Mouse (Mus musculus) forebrain, embryonic 11.5 days (tissue): Measurements from ENCODE around the gene Ttll3. TPM values are rescaled to one million over a fixed set of nuclear protein-coding genes. Genes with fewer than 3 reads are reported as not detected.

ENCODE experiments used
- ATAC-seq: fragments of 200-750 bp; cut with Nextera tagmentation; replicated peaks from 2 replicates; pipeline ENCODE4 v1.8.0; 2017; ENCODE audit warnings: moderate TSS enrichment; ENCODE audit not compliant: low FRiP score
- DNase-seq: peaks from one replicate; pipeline ENCODE4 v3.0.0-alpha.2; 2017; ENCODE audit warnings: low spot score
- H3K27ac ChIP-seq: fragments of 300-500 bp; sonication (generic); 2 replicates; pipeline ENCODE4 v1.5.1; 2014; ENCODE audit warnings: low read depth, low read length
- H3K27me3 ChIP-seq: fragments of 300-500 bp; sonication (generic); 2 replicates; pipeline ENCODE4 v1.6.1; 2014; ENCODE audit warnings: mild to moderate bottlenecking, low read length, mixed read lengths; ENCODE audit not compliant: control insufficient read depth, insufficient read depth
- H3K36me3 ChIP-seq: fragments of 300-500 bp; sonication (generic); 2 replicates; pipeline ENCODE4 v1.6.1; 2014; ENCODE audit warnings: mild to moderate bottlenecking, low read length, moderate library complexity, mixed read lengths; ENCODE audit not compliant: control insufficient read depth, insufficient read depth
- H3K4me1 ChIP-seq: fragments of 300-500 bp; sonication (generic); replicated peaks from 2 replicates; pipeline ENCODE4 v1.6.1; 2014; ENCODE audit warnings: low read length, mixed read lengths; ENCODE audit not compliant: control insufficient read depth, insufficient read depth
- H3K4me2 ChIP-seq: fragments of 300-500 bp; sonication (generic); 2 replicates; pipeline ENCODE4 v1.6.1; 2014; ENCODE audit warnings: low read depth, mild to moderate bottlenecking, low read length, moderate library complexity, mixed read lengths; ENCODE audit not compliant: severe bottlenecking
- H3K4me3 ChIP-seq: fragments of 300-500 bp; sonication (generic); 2 replicates; pipeline ENCODE4 v1.5.1; 2014; ENCODE audit warnings: low read depth, low read length
- H3K9ac ChIP-seq: fragments of 300-500 bp; sonication (generic); 2 replicates; pipeline ENCODE4 v1.6.1; 2014; ENCODE audit warnings: low read length
- H3K9me3 ChIP-seq: fragments of 300-500 bp; sonication (generic); 2 replicates; pipeline ENCODE4 v1.6.1; 2016; ENCODE audit warnings: low read length, mixed read lengths; ENCODE audit not compliant: control insufficient read depth
- WGBS: fragments of 180-500 bp; shearing (Covaris S2); extraction: QIAGEN DNeasy Blood & Tissue Kit; methylation state at CpG from one replicate; pipeline ENCODE4 v1.1.7; 2014; 5-methylcytosine and 5-hydroxymethylcytosine counted together
- polyA plus RNA-seq: library from polyadenylated mRNA; unstranded; fragments of >200 nt; fragmentation: Nextera tagmentation; extraction: Ambion mirVana; gene quantifications from 2 replicates; pipeline ENCODE4 v1.2.1, GENCODE M21; 2014

Gene Ttll3
- 5.1 and 6.0 TPM in 2 replicates for polyA plus RNA-seq

GRCm38 (mm10) chr6:113388960-113389359 is at the start of gene Ttll3:
TSS of gene Ttll3 (plus strand) at chr6:113389260.
- no peaks in the 10 kb centered on the region for H3K9me3 ChIP-seq
- 84% methylated on average over 8 of the region's 8 CpGs for WGBS

GRCm38 (mm10) chr6:113341574-113341973 is 47.5 kb upstream of the Ttll3 start:
- Histone ChIP-seq H3K27ac (no peak overlapping the region), H3K9me3 (no peaks in the 10 kb centered on the region), H3K9ac (no peak overlapping the region), H3K36me3 (no peaks in the 10 kb centered on the region), H3K4me3 (no peak overlapping the region), H3K27me3 (no peaks in the 10 kb centered on the region), H3K4me1 (peaks cover 6% of the 10 kb centered on the region; the same call in 1 of the 2 replicates), H3K4me2 (no peak overlapping the region)
- 91% methylated on average over 6 of the region's 6 CpGs for WGBS
- no peak for DNase-seq
- ATAC-seq = no peak

More at GRCm38 (mm10) chr6:113388960-113389359, at the start of gene Ttll3:
- H3K27ac ChIP-seq = no peak within 1 kb of the TSS
- no peak within 1 kb of the TSS for H3K4me2 ChIP-seq
- ATAC-seq (no peak), DNase-seq (no peak)
- H3K9ac ChIP-seq = no peak within 1 kb of the TSS
- peaks cover 11% of the 10 kb centered on the region; the same call in 1 of the 2 replicates for H3K36me3 ChIP-seq
- peaks cover 2% of the 10 kb centered on the region; the same call in 1 of the 2 replicates for H3K4me1 ChIP-seq
- no peak within 1 kb of the TSS for H3K4me3 ChIP-seq
- H3K27me3 ChIP-seq = no peaks in the 10 kb centered on the region

- Histone ChIP-seq H3K9ac (no peak overlapping the region), H3K4me2 (no peak overlapping the region), H3K9me3 (no peaks in the 10 kb centered on the region), H3K27me3 (no peaks in the 10 kb centered on the region), H3K4me3 (no peak overlapping the region), H3K4me1 (peaks cover 6% of the 10 kb centered on the region; the same call in 1 of the 2 replicates), H3K27ac (no peak overlapping the region), H3K36me3 (no peaks in the 10 kb centered on the region)
- no peak for DNase-seq
- no peak for ATAC-seq
- 51% methylated on average over 4 of the region's 7 CpGs for WGBS
These were observed 46.8 kb upstream of the Ttll3 start for GRCm38 (mm10) chr6:113342297-113342696.

GRCm38 (mm10) chr6:113343177-113344092 is 45.6 kb upstream of the Ttll3 start, which contains the start of gene Camk1:
TSS of gene Camk1 (minus strand) at chr6:113343984.
- Histone ChIP-seq H3K4me2 (peak within 1 kb of the TSS; percentile 64), H3K4me1 (peaks cover 6% of the 10 kb centered on the region; the same call in 1 of the 2 replicates), H3K9ac (peak within 1 kb of the TSS; percentile 83), H3K4me3 (peak within 1 kb of the TSS; percentile 42), H3K27ac (no peak within 1 kb of the TSS), H3K27me3 (no peaks in the 10 kb centered on the region), H3K36me3 (no peaks in the 10 kb centered on the region), H3K9me3 (no peaks in the 10 kb centered on the region)
- 15% methylated on average over 32 of the region's 32 CpGs for WGBS
- ATAC-seq (peak; percentile 86), DNase-seq (peak; percentile 78)

GRCm38 (mm10) chr6:113344321-113344720 is 44.7 kb upstream of the Ttll3 start:
- no peaks in the 10 kb centered on the region for H3K9me3 ChIP-seq
- no peaks in the 10 kb centered on the region for H3K27me3 ChIP-seq
- no peak overlapping the region for H3K27ac ChIP-seq
- ATAC-seq = no peak
- peaks cover 6% of the 10 kb centered on the region; the same call in 1 of the 2 replicates for H3K4me1 ChIP-seq
- 0 out of 2 replicates have a peak overlapping the region, but pooled peaks have one; percentile 42 for H3K4me3 ChIP-seq
- no peak for DNase-seq
- 67% methylated on average over 2 of the region's 2 CpGs for WGBS
- no peaks in the 10 kb centered on the region for H3K36me3 ChIP-seq
- peak overlapping the region; percentile 64; the same call in 1 of the 2 replicates for H3K4me2 ChIP-seq
- H3K9ac ChIP-seq = peak overlapping the region; percentile 83; the same call in 1 of the 2 replicates

- 74% methylated on average over 4 of the region's 4 CpGs for WGBS
- H3K9ac ChIP-seq = no peak overlapping the region
- no peaks in the 10 kb centered on the region for H3K36me3 ChIP-seq
- H3K4me2 ChIP-seq = no peak overlapping the region
- DNase-seq (no peak), ATAC-seq (no peak)
- peaks cover 6% of the 10 kb centered on the region; the same call in 1 of the 2 replicates for H3K4me1 ChIP-seq
- H3K4me3 ChIP-seq = no peak overlapping the region
- H3K27ac ChIP-seq = no peak overlapping the region
- H3K9me3 ChIP-seq = no peaks in the 10 kb centered on the region
- no peaks in the 10 kb centered on the region for H3K27me3 ChIP-seq
These were observed 42.2 kb upstream of the Ttll3 start for GRCm38 (mm10) chr6:113346897-113347296.

- Histone ChIP-seq H3K36me3 (no peaks in the 10 kb centered on the region), H3K4me2 (no peak overlapping the region), H3K27ac (no peak overlapping the region), H3K27me3 (no peaks in the 10 kb centered on the region), H3K4me3 (no peak overlapping the region), H3K9ac (no peak overlapping the region), H3K4me1 (no peaks in the 10 kb centered on the region), H3K9me3 (no peaks in the 10 kb centered on the region)
- ATAC-seq (no peak), DNase-seq (no peak)
These were observed 38.5 kb upstream of the Ttll3 start for GRCm38 (mm10) chr6:113350538-113350937.

- Histone ChIP-seq H3K4me2 (no peak overlapping the region), H3K27ac (no peak overlapping the region), H3K27me3 (no peaks in the 10 kb centered on the region), H3K9ac (no peak overlapping the region), H3K36me3 (no peaks in the 10 kb centered on the region), H3K9me3 (no peaks in the 10 kb centered on the region), H3K4me1 (no peaks in the 10 kb centered on the region), H3K4me3 (no peak overlapping the region)
- no peak for DNase-seq
- ATAC-seq = no peak
- 90% methylated on average over 1 of the region's 1 CpGs for WGBS
These were observed 37.9 kb upstream of the Ttll3 start for GRCm38 (mm10) chr6:113351161-113351560.
